Mouse (Mus musculus): ENCODE data around the gene 8030474K03Rik. TPM values are rescaled to one million over a fixed set of nuclear protein-coding genes. Genes with fewer than 3 reads are reported as not detected.

8030474K03Rik gene
- 0.23 and 1.1 TPM in 2 replicates for polyA plus RNA-seq (2014; fragmentation: Nextera tagmentation; extraction: Ambion mirVana)

DNA sequence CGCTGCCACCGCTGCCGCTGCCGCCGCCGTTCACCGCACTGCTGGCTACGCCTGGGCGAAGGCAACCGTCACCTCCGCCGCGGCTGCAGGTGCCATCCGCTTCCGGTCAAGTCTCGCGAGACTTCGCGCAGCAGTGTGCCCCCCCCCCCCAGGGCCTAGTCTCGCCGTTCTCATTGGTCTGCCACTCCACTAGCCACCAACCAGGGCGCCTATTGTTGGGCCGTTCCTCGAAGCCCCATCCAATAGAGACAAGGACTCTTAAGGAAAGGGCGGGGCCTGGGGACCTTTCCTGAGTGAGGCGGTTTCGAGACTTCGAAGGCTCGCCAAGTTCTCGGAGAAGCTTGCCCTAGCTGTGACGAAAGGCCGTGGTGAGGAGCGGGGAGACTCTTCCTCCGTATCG lies at the start of gene 8030474K03Rik, which contains the start of gene Gm4779:
Gene 8030474K03Rik (plus strand): TSS at position 315 of the 400 bp plus-strand sequence.
Gene Gm4779 (minus strand): TSS at position 82 of the 400 bp plus-strand sequence.
- Histone ChIP-seq H3K9ac (ENCODE audit: low read depth, low read length) (no peak within 1 kb of the TSS), H3K4me3 (ENCODE audit: low read depth, low read length) (no peak within 1 kb of the TSS), H3K4me1 (replicated peaks; ENCODE audit: control insufficient read depth, insufficient read depth, low read length) (no peaks in the 10 kb centered on the region), H3K27ac (ENCODE audit: low read depth, low read length) (no peak within 1 kb of the TSS), H3K36me3 (ENCODE audit: control insufficient read depth, insufficient read depth, low read length) (no peaks in the 10 kb centered on the region), H3K27me3 (replicated peaks; ENCODE audit: control insufficient read depth, insufficient read depth, low read length) (peaks cover 4% of the 10 kb centered on the region; the same call in 1 of the 2 replicates), H3K9me3 (ENCODE audit: control insufficient read depth, low read length) (no peaks in the 10 kb centered on the region), H3K4me2 (no peak within 1 kb of the TSS)
- DNase-seq (ENCODE audit: low spot score): no peak
- no peak for ATAC-seq (replicated peaks; ENCODE audit: low FRiP score)
- 89% methylated on average over 33 of the region's 35 CpGs for WGBS

DNA sequence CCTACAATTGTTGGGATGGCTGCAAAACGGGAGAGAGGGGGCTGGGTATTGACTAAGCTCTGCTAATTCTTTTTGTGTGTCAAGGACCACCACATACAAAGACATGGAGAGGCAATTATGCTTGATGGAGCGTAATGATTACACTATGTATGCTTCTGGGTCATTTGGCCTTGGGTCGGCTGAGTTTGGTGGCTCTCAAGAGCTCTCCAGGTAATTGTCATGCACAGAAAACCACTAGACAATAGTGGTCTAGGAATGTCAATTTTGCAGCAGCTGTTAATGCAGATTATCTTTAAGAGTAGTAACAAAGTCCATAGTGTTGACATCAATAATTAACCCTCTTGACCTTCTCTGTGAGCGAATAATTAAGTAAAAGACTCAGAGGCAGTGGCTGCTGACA lies 44.3 kb upstream of the 8030474K03Rik start:
- H3K4me1 ChIP-seq (replicated peaks; ENCODE audit: control insufficient read depth, insufficient read depth, low read length): no peaks in the 10 kb centered on the region
- H3K36me3 ChIP-seq (ENCODE audit: control insufficient read depth, insufficient read depth, low read length): no peaks in the 10 kb centered on the region
- H3K27ac ChIP-seq (ENCODE audit: low read depth, low read length): no peak overlapping the region
- H3K4me3 ChIP-seq (ENCODE audit: low read depth, low read length): no peak overlapping the region
- DNase-seq (ENCODE audit: low spot score) (no peak), ATAC-seq (replicated peaks; ENCODE audit: low FRiP score) (no peak)
- H3K27me3 ChIP-seq (replicated peaks; ENCODE audit: control insufficient read depth, insufficient read depth, low read length): peaks cover 6% of the 10 kb centered on the region; the same call in 1 of the 2 replicates
- 74% methylated on average over 4 of the region's 4 CpGs for WGBS
- no peak overlapping the region for H3K9ac ChIP-seq (ENCODE audit: low read depth, low read length)
- no peak overlapping the region for H3K4me2 ChIP-seq
- H3K9me3 ChIP-seq (ENCODE audit: control insufficient read depth, low read length): no peaks in the 10 kb centered on the region

DNA sequence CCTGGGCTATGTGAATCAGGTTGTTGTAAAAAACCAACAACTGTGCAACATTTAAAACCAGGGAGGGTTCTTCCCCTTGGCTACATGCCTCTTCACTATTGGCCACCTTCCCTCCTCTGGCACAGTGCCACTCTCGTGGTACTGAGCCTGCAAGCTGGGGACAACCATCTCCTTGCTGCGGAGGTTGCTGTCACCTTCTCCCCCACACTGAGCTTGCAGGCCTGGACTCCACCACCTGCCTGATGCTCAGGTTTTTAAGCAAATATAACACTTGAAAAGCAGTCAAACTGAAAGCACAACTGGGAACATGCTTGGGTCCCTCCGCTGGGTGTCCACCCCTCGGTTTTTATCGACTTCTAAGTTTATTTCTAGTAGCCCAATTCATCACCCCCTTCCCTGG lies 40.0 kb upstream of the 8030474K03Rik start:
- 79% methylated on average over 5 of the region's 5 CpGs for WGBS
- no peak overlapping the region for H3K27ac ChIP-seq (ENCODE audit: low read depth, low read length)
- no peak for DNase-seq (ENCODE audit: low spot score)
- H3K9ac ChIP-seq (ENCODE audit: low read depth, low read length): no peak overlapping the region
- no peak overlapping the region for H3K4me3 ChIP-seq (ENCODE audit: low read depth, low read length)
- H3K4me1 ChIP-seq (replicated peaks; ENCODE audit: control insufficient read depth, insufficient read depth, low read length): no peaks in the 10 kb centered on the region
- H3K4me2 ChIP-seq: no peak overlapping the region
- 0 out of 2 replicates have a peak, but pooled peaks cover 1% of the 10 kb centered on the region for H3K27me3 ChIP-seq (replicated peaks; ENCODE audit: control insufficient read depth, insufficient read depth, low read length)
- ATAC-seq (replicated peaks; ENCODE audit: low FRiP score): no peak
- H3K9me3 ChIP-seq (ENCODE audit: control insufficient read depth, low read length): no peaks in the 10 kb centered on the region
- H3K36me3 ChIP-seq (ENCODE audit: control insufficient read depth, insufficient read depth, low read length): no peaks in the 10 kb centered on the region

GRCm38 (mm10) chrX:101764621-101765020 lies 29.8 kb upstream of the 8030474K03Rik start:
- WGBS: 66% methylated on average over 5 of the region's 5 CpGs

GRCm38 (mm10) chrX:101765111-101765510 lies 29.3 kb upstream of the 8030474K03Rik start:
- 80% methylated on average over 4 of the region's 4 CpGs for WGBS
- ATAC-seq (replicated peaks; ENCODE audit: low FRiP score): no peak

More at GRCm38 (mm10) chrX:101764621-101765020, 29.8 kb upstream of the 8030474K03Rik start:
- Histone ChIP-seq H3K9ac (ENCODE audit: low read depth, low read length) (no peak overlapping the region), H3K4me1 (replicated peaks; ENCODE audit: control insufficient read depth, insufficient read depth, low read length) (no peaks in the 10 kb centered on the region), H3K27me3 (replicated peaks; ENCODE audit: control insufficient read depth, insufficient read depth, low read length) (peaks cover 3% of the 10 kb centered on the region; the same call in 1 of the 2 replicates), H3K9me3 (ENCODE audit: control insufficient read depth, low read length) (no peaks in the 10 kb centered on the region), H3K27ac (ENCODE audit: low read depth, low read length) (no peak overlapping the region), H3K4me3 (ENCODE audit: low read depth, low read length) (no peak overlapping the region), H3K4me2 (no peak overlapping the region), H3K36me3 (ENCODE audit: control insufficient read depth, insufficient read depth, low read length) (no peaks in the 10 kb centered on the region)
- no peak for ATAC-seq (replicated peaks; ENCODE audit: low FRiP score)
- no peak for DNase-seq (ENCODE audit: low spot score)

DNA sequence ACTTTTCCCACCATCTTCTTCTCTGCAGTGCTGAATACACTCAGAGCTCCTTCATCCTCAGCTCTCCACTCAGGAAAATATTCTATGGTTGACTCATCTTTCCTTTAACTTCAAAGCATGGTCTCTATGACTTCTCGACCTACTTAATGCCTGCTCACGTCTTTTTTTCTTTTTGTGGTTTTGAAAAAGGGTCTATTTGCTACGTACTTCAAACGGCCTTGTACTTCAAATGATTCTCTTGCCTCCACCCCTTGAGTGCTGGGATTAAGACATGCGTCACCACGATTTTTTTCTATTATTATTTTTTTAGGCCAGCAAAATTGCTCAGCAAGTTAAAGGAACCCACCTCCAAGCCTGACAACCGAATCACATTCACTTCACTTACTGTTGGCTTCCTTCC lies 27.2 kb upstream of the 8030474K03Rik start:
- Histone ChIP-seq H3K4me1 (replicated peaks; ENCODE audit: control insufficient read depth, insufficient read depth, low read length) (no peaks in the 10 kb centered on the region), H3K4me3 (ENCODE audit: low read depth, low read length) (no peak overlapping the region), H3K36me3 (ENCODE audit: control insufficient read depth, insufficient read depth, low read length) (no peaks in the 10 kb centered on the region), H3K9ac (ENCODE audit: low read depth, low read length) (no peak overlapping the region), H3K4me2 (no peak overlapping the region), H3K9me3 (ENCODE audit: control insufficient read depth, low read length) (no peaks in the 10 kb centered on the region), H3K27ac (ENCODE audit: low read depth, low read length) (no peak overlapping the region), H3K27me3 (replicated peaks; ENCODE audit: control insufficient read depth, insufficient read depth, low read length) (peaks cover 5% of the 10 kb centered on the region; the same call in 1 of the 2 replicates)
- DNase-seq (ENCODE audit: low spot score) (no peak), ATAC-seq (replicated peaks; ENCODE audit: low FRiP score) (no peak)
- 60% methylated on average over 7 of the region's 7 CpGs for WGBS

More at GRCm38 (mm10) chrX:101765111-101765510, 29.3 kb upstream of the 8030474K03Rik start:
- no peaks in the 10 kb centered on the region for H3K9me3 ChIP-seq (ENCODE audit: control insufficient read depth, low read length)
- no peaks in the 10 kb centered on the region for H3K4me1 ChIP-seq (replicated peaks; ENCODE audit: control insufficient read depth, insufficient read depth, low read length)
- DNase-seq (ENCODE audit: low spot score): no peak
- peaks cover 3% of the 10 kb centered on the region; the same call in 1 of the 2 replicates for H3K27me3 ChIP-seq (replicated peaks; ENCODE audit: control insufficient read depth, insufficient read depth, low read length)
- H3K9ac ChIP-seq (ENCODE audit: low read depth, low read length): no peak overlapping the region
- no peak overlapping the region for H3K27ac ChIP-seq (ENCODE audit: low read depth, low read length)
- H3K4me2 ChIP-seq: no peak overlapping the region
- H3K36me3 ChIP-seq (ENCODE audit: control insufficient read depth, insufficient read depth, low read length): no peaks in the 10 kb centered on the region
- no peak overlapping the region for H3K4me3 ChIP-seq (ENCODE audit: low read depth, low read length)

DNA sequence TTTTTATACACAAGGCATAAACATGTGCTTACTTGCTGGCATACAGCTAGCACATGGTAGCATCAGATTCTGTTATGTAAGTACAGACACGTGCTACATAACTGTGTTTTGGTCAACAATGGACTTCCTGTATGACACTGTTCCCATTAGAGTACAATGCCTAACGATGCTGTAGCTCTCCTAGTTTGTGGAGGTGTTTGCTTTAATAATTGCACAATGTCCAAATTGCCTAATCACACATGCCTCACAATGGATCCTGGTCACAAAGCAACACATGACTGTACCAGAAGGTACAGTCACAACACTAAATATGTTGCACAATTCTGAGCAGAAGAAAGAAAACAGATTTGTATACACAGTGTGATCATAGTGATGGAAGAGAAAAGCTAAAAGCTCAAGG lies 25.0 kb upstream of the 8030474K03Rik start:
- H3K4me3 ChIP-seq (ENCODE audit: low read depth, low read length): no peak overlapping the region
- 38% methylated on average over 2 of the region's 2 CpGs for WGBS
- no peaks in the 10 kb centered on the region for H3K36me3 ChIP-seq (ENCODE audit: control insufficient read depth, insufficient read depth, low read length)

GRCm38 (mm10) chrX:101770307-101770706 lies 24.1 kb upstream of the 8030474K03Rik start:
- H3K36me3 ChIP-seq (ENCODE audit: control insufficient read depth, insufficient read depth, low read length): no peaks in the 10 kb centered on the region
- ATAC-seq (replicated peaks; ENCODE audit: low FRiP score) (no peak), DNase-seq (ENCODE audit: low spot score) (no peak)
- no peaks in the 10 kb centered on the region for H3K4me1 ChIP-seq (replicated peaks; ENCODE audit: control insufficient read depth, insufficient read depth, low read length)
- no peaks in the 10 kb centered on the region for H3K9me3 ChIP-seq (ENCODE audit: control insufficient read depth, low read length)
- H3K9ac ChIP-seq (ENCODE audit: low read depth, low read length): no peak overlapping the region
- no peak overlapping the region for H3K4me2 ChIP-seq
- WGBS: 50% methylated on average over 3 of the region's 3 CpGs
- H3K27ac ChIP-seq (ENCODE audit: low read depth, low read length): no peak overlapping the region
- peaks cover 5% of the 10 kb centered on the region; the same call in 1 of the 2 replicates for H3K27me3 ChIP-seq (replicated peaks; ENCODE audit: control insufficient read depth, insufficient read depth, low read length)
- H3K4me3 ChIP-seq (ENCODE audit: low read depth, low read length): no peak overlapping the region

More for the DNA sequence above, 25.0 kb upstream of the 8030474K03Rik start:
- H3K9me3 ChIP-seq (ENCODE audit: control insufficient read depth, low read length): no peaks in the 10 kb centered on the region
- no peaks in the 10 kb centered on the region for H3K4me1 ChIP-seq (replicated peaks; ENCODE audit: control insufficient read depth, insufficient read depth, low read length)
- ATAC-seq (replicated peaks; ENCODE audit: low FRiP score) (no peak), DNase-seq (ENCODE audit: low spot score) (no peak)
- H3K27ac ChIP-seq (ENCODE audit: low read depth, low read length): no peak overlapping the region
- H3K4me2 ChIP-seq: no peak overlapping the region
- peaks cover 5% of the 10 kb centered on the region; the same call in 1 of the 2 replicates for H3K27me3 ChIP-seq (replicated peaks; ENCODE audit: control insufficient read depth, insufficient read depth, low read length)
- H3K9ac ChIP-seq (ENCODE audit: low read depth, low read length): no peak overlapping the region

- Histone ChIP-seq H3K9me3 (ENCODE audit: control insufficient read depth, low read length) (no peaks in the 10 kb centered on the region), H3K4me2 (no peak overlapping the region), H3K4me3 (ENCODE audit: low read depth, low read length) (no peak overlapping the region), H3K27ac (ENCODE audit: low read depth, low read length) (no peak overlapping the region), H3K4me1 (replicated peaks; ENCODE audit: control insufficient read depth, insufficient read depth, low read length) (no peaks in the 10 kb centered on the region), H3K27me3 (replicated peaks; ENCODE audit: control insufficient read depth, insufficient read depth, low read length) (peaks cover 5% of the 10 kb centered on the region; the same call in 1 of the 2 replicates), H3K9ac (ENCODE audit: low read depth, low read length) (no peak overlapping the region), H3K36me3 (ENCODE audit: control insufficient read depth, insufficient read depth, low read length) (no peaks in the 10 kb centered on the region)
- DNase-seq (ENCODE audit: low spot score) (no peak), ATAC-seq (replicated peaks; ENCODE audit: low FRiP score) (no peak)
- WGBS: 41% methylated on average over 5 of the region's 5 CpGs
Measured at GRCm38 (mm10) chrX:101772035-101772434, 22.4 kb upstream of the 8030474K03Rik start.
